ENCODE assay signal across 8 mouse cellular contexts in genomic region chr9:20726859-20727600, GRCm38 (mm10). TPM values are rescaled to one million over a fixed set of nuclear protein-coding genes. Genes with fewer than 3 reads are reported as not detected.
DNase-seq lines count a peak whose midpoint lies in the region; ATAC-seq lines count a peak whose summit lies in the region.

No protein-coding gene starts in this region.

- peaks cover 80% of the 10 kb centered on the region for H3K27me3 ChIP-seq in heart, embryonic 15.5 days
- peaks cover 74% of the 10 kb centered on the region for H3K27me3 ChIP-seq in limb, embryonic 15.5 days

- peak overlapping the region; percentile 46 for H3K9ac ChIP-seq in heart, embryonic 15.5 days
- peak overlapping the region; percentile 28 for H3K9ac ChIP-seq in limb, embryonic 15.5 days

- peak overlapping the region; percentile 97 for H3K4me2 ChIP-seq in heart, embryonic 15.5 days
- H3K4me2 ChIP-seq in limb, embryonic 15.5 days, result peak overlapping the region; percentile 97

- H3K4me3 ChIP-seq in heart, embryonic 15.5 days, result peak overlapping the region; percentile 55
- peak overlapping the region; percentile 48 for H3K4me3 ChIP-seq in limb, embryonic 15.5 days

- H3K4me1 ChIP-seq in heart, embryonic 15.5 days (replicated peaks), result peaks cover 21% of the 10 kb centered on the region
- peaks cover 23% of the 10 kb centered on the region for H3K4me1 ChIP-seq in limb, embryonic 15.5 days

- WGBS in heart, embryonic 15.5 days, result under 1% methylated on average over 54 of the region's 54 CpGs
- under 1% methylated on average over 49 of the region's 54 CpGs for WGBS in limb, embryonic 15.5 days

- DNase-seq in gastrocnemius, postnatal 14 days, result peak; percentile 15
- no peak for DNase-seq in gastrocnemius, adult 8-10 months (ENCODE audit: low spot score in 2 of 2)
- peak; percentile 29 for DNase-seq in urinary bladder, adult 2 months (ENCODE audit: low spot score)
- DNase-seq in urinary bladder, postnatal 36 days (ENCODE audit: low spot score in 2 of 2), result no peak
- peak; percentile 58 for DNase-seq in right cerebral cortex, postnatal 14 days
- DNase-seq in frontal cortex, postnatal 25 days (ENCODE audit: low spot score in 2 of 2), result no peak

- no peaks in the 10 kb centered on the region for H3K9me3 ChIP-seq in heart, embryonic 15.5 days (replicated peaks)
- no peaks in the 10 kb centered on the region for H3K9me3 ChIP-seq in limb, embryonic 15.5 days

- no peak overlapping the region for H3K27ac ChIP-seq in heart, embryonic 15.5 days
- H3K27ac ChIP-seq in limb, embryonic 15.5 days, result no peak overlapping the region

- H3K36me3 ChIP-seq in heart, embryonic 15.5 days, result no peaks in the 10 kb centered on the region
- no peaks in the 10 kb centered on the region for H3K36me3 ChIP-seq in limb, embryonic 15.5 days

- intact Hi-C loops in gastrocnemius, postnatal 14 days (cut with DNase I; ENCODE audit: low total_unique reads), result loop anchor here (5.0 kb wide), 1 partner anchor 65 kb away; no protein-coding TSS in a partner anchor

- ATAC-seq in heart, embryonic 15.5 days (replicated peaks; ENCODE audit: insufficient number of reproducible peaks, insufficient read depth, low FRiP score, low read depth), result no peak
- 0 out of 2 replicates have a peak, but pooled peaks have one; percentile 12 for ATAC-seq in limb, embryonic 15.5 days (ENCODE audit: insufficient number of reproducible peaks, low FRiP score, low TSS enrichment, low read depth)

RNA-seq across cellular contexts. Expression of gene Olfm2, which starts 19.1 kb away (rescaled TPM):
- total RNA-seq in gastrocnemius, postnatal 14 days (2021), result under 1 TPM in 1 of 2 experiments, not detected in 1; 0.29 TPM
- under 1 TPM in 2 of 4 experiments, not detected in 2; 0.16 to 0.32 TPM for total RNA-seq in gastrocnemius, adult 8-10 months (2022)
- 4.7 and 6.2 TPM in 2 replicates for polyA plus RNA-seq in urinary bladder, adult 2 months (2012; rRNA removed)
- 1.00 and 3.1 TPM in 2 replicates for polyA plus RNA-seq in heart, embryonic 15.5 days (2015; fragmentation: Nextera tagmentation; extraction: Ambion mirVana)
- 9.3 and 9.7 TPM in 2 replicates for polyA plus RNA-seq in limb, embryonic 15.5 days (2015; fragmentation: Nextera tagmentation; extraction: Ambion mirVana)

Comparison
In these comparisons a context has a peak if more than half of its experiments do, and no peak if none do; other contexts are left out.
1. DNase-seq: peak in gastrocnemius, postnatal 14 days (single experiment), urinary bladder, adult 2 months (single experiment) and right cerebral cortex, postnatal 14 days (single experiment); none in gastrocnemius, adult 8-10 months (0 of 2), urinary bladder, postnatal 36 days (0 of 2) and frontal cortex, postnatal 25 days (0 of 2).